Mouse (Mus musculus) CH12.LX (cell line): Measurements from ENCODE around the gene Fut11. TPM values are rescaled to one million over a fixed set of nuclear protein-coding genes. Genes with fewer than 3 reads are reported as not detected.

Experiments used
- DNase-seq: peaks from one replicate; pipeline ENCODE4 v3.0.0-alpha.2; 2013; ENCODE audit errors: extremely low read depth
- H3K27ac ChIP-seq: 2 replicates; pipeline ENCODE4 v1.5.1; 2012; ENCODE audit warnings: low read depth, mild to moderate bottlenecking, control low read depth, moderate library complexity; ENCODE audit not compliant: insufficient read depth
- H3K27me3 ChIP-seq: replicated peaks from 2 replicates; pipeline ENCODE3; 2012; ENCODE audit warnings: inconsistent platforms
- H3K36me3 ChIP-seq, 2 experiments: replicated peaks in 1 of 2; 2 replicates each; pipeline versions ENCODE3 to v1.6.1; 2012; ENCODE audit warnings: inconsistent platforms in 1 of 2, low read length in 1 of 2, mild to moderate bottlenecking in 1 of 2, mixed read lengths in 1 of 2, moderate library complexity in 1 of 2; ENCODE audit not compliant: control insufficient read depth in 1 of 2, insufficient read depth in 1 of 2
- H3K4me1 ChIP-seq, 2 experiments: 2 replicates each; pipeline ENCODE4 v1.6.1; 2012; ENCODE audit warnings: inconsistent platforms in 1 of 2, moderate library complexity in 1 of 2; ENCODE audit not compliant: insufficient read depth in 2 of 2, control insufficient read depth in 1 of 2
- H3K4me2 ChIP-seq: 2 replicates; pipeline ENCODE4 v1.6.1; 2012; ENCODE audit warnings: low read depth, mild to moderate bottlenecking, control low read depth; ENCODE audit not compliant: poor library complexity, insufficient read depth, severe bottlenecking
- H3K4me3 ChIP-seq, 3 experiments: fragments of 150-350 bp in 1 of 3; sonication (generic) in 1 of 3; replicated peaks in 1 of 3; 2 replicates each; pipeline versions ENCODE3 to v1.5.1; 2011 to 2012; ENCODE audit warnings: low read depth in 2 of 3, low read length in 2 of 3, mild to moderate bottlenecking in 2 of 3, moderate library complexity in 2 of 3, control low read depth in 1 of 3, improper control_type of control experiment in 1 of 3, inconsistent platforms in 1 of 3, mixed read lengths in 1 of 3; ENCODE audit not compliant: poor library complexity in 1 of 3
- H3K79me2 ChIP-seq: replicated peaks from 2 replicates; pipeline ENCODE4 v1.6.1; 2012; ENCODE audit warnings: mild to moderate bottlenecking, moderate library complexity; ENCODE audit not compliant: control insufficient read depth, poor library complexity, insufficient read depth, severe bottlenecking; ENCODE audit errors: extremely low read depth
- H3K9ac ChIP-seq: 2 replicates; pipeline ENCODE4 v1.6.1; 2012; ENCODE audit warnings: low read depth, mild to moderate bottlenecking, control low read depth, moderate library complexity; ENCODE audit not compliant: insufficient read depth
- H3K9me3 ChIP-seq: replicated peaks from 2 replicates; pipeline ENCODE3; 2012; ENCODE audit warnings: low read length, inconsistent platforms, mixed read lengths
- E2F4 ChIP-seq: IDR thresholded peaks from 2 replicates; pipeline ENCODE4 v1.6.1; 2011; ENCODE audit warnings: low read depth, low read length, improper control_type of control experiment; ENCODE audit not compliant: insufficient replicate concordance
- IRF4 ChIP-seq: IDR thresholded peaks from 2 replicates; pipeline ENCODE4 v1.6.1; 2014; ENCODE audit warnings: low read depth, mild to moderate bottlenecking, inconsistent platforms, low read length, improper control_type of control experiment
- JUND ChIP-seq: conservative IDR thresholded peaks from 2 replicates; pipeline ENCODE4 v1.6.1; 2011; ENCODE audit warnings: low read depth, low read length, improper control_type of control experiment
- KAT2A ChIP-seq: IDR thresholded peaks from 2 replicates; pipeline ENCODE4 v1.6.1; 2012; ENCODE audit warnings: low read length, improper control_type of control experiment, inconsistent platforms; ENCODE audit not compliant: insufficient replicate concordance
- MAFK ChIP-seq: IDR thresholded peaks from 2 replicates; pipeline ENCODE4 v1.6.1; 2011; ENCODE audit warnings: low read length, improper control_type of control experiment; ENCODE audit not compliant: insufficient replicate concordance
- MEF2A ChIP-seq: IDR thresholded peaks from 2 replicates; pipeline ENCODE4 v1.6.1; 2014; ENCODE audit warnings: low read depth, mild to moderate bottlenecking, inconsistent platforms, low read length, improper control_type of control experiment, borderline replicate concordance
- MYC ChIP-seq: IDR thresholded peaks from 2 replicates; pipeline ENCODE4 v1.6.1; 2011; ENCODE audit warnings: low read depth, mild to moderate bottlenecking, improper control_type of control experiment, low read length
- PAX5 ChIP-seq: IDR thresholded peaks from 2 replicates; pipeline ENCODE4 v1.6.1; 2012; ENCODE audit warnings: low read length, inconsistent platforms, mixed read lengths
- POLR2A ChIP-seq: IDR thresholded peaks from 2 replicates; pipeline ENCODE4 v1.6.1; 2011; ENCODE audit warnings: low read depth, mild to moderate bottlenecking, improper control_type of control experiment, low read length
- POLR2AphosphoS2 ChIP-seq: IDR thresholded peaks from 2 replicates; pipeline ENCODE4 v1.6.1; 2011; ENCODE audit warnings: low read depth, low read length, improper control_type of control experiment
- RCOR1 ChIP-seq: conservative IDR thresholded peaks from 2 replicates; pipeline ENCODE4 v1.6.1; 2012; ENCODE audit warnings: low read depth, mild to moderate bottlenecking, inconsistent platforms, low read length, improper control_type of control experiment
- SIN3A ChIP-seq: IDR thresholded peaks from 2 replicates; pipeline ENCODE4 v1.6.1; 2012; ENCODE audit warnings: low read length, improper control_type of control experiment, inconsistent platforms
- TCF12 ChIP-seq: IDR thresholded peaks from 2 replicates; pipeline ENCODE4 v1.6.1; 2014; ENCODE audit warnings: low read depth, mild to moderate bottlenecking, inconsistent platforms, low read length, improper control_type of control experiment
- USF1 ChIP-seq: IDR thresholded peaks from 2 replicates; pipeline ENCODE4 v1.6.1; 2014; ENCODE audit warnings: low read depth, mild to moderate bottlenecking, inconsistent platforms, low read length, improper control_type of control experiment
- USF2 ChIP-seq: conservative IDR thresholded peaks from 2 replicates; pipeline ENCODE4 v1.6.1; 2011; ENCODE audit warnings: low read depth, low read length, improper control_type of control experiment
- ZC3H11A ChIP-seq: IDR thresholded peaks from 2 replicates; pipeline ENCODE4 v1.6.1; 2012; ENCODE audit warnings: low read depth, mild to moderate bottlenecking, inconsistent platforms, low read length, improper control_type of control experiment
- ZKSCAN1 ChIP-seq: IDR thresholded peaks from 2 replicates; pipeline ENCODE4 v1.6.1; 2012; ENCODE audit warnings: low read depth, inconsistent platforms, low read length, improper control_type of control experiment, borderline replicate concordance
- ZNF384 ChIP-seq: IDR thresholded peaks from 2 replicates; pipeline ENCODE4 v1.6.1; 2012; ENCODE audit warnings: low read depth, low read length, improper control_type of control experiment, inconsistent platforms
- dilution Hi-C: fragments of 300-500 bp; cut with MboI; formaldehyde crosslinking; loops from 2 replicates; pipeline ENCODE4 v1.14.3; 2020; ENCODE audit warnings: low sequenced_read_pairs; ENCODE audit not compliant: extremely low pct_unique_long_range_greater_than_20kb, extremely low pct_ligation_motif_present
- in situ Hi-C: fragments of 300-500 bp; cut with MboI; formaldehyde crosslinking; loops from 3 replicates; pipeline ENCODE4 v1.14.3; 2019; ENCODE audit warnings: low sequenced_read_pairs, low pct_ligation_motif_present, low pct_unique_long_range_greater_than_20kb, mixed read lengths
- polyA plus RNA-seq: library from polyadenylated mRNA; unstranded; fragments of >175 nt; gene quantifications from 2 replicates; pipeline ENCODE4 v1.2.1, GENCODE M21; 2012; ENCODE audit warnings: low read depth; ENCODE audit not compliant: insufficient read length
- total RNA-seq, 2 experiments: library from RNA; depleted of rRNA; stranded (reverse); fragments of 300-350 nt in 1 of 2; fragments of >200 nt in 1 of 2; gene quantifications; 2 replicates each; pipeline ENCODE4 v1.2.3; 2012 to 2014

The Fut11 gene
- total and polyA plus RNA-seq, 3 experiments, result 2.9 to 3.8 (median 3.7) TPM

GRCm38 (mm10) chr14:20719767-20720166 is 25.0 kb downstream of the Fut11 start:
- Histone ChIP-seq H3K9me3 (no peaks in the 10 kb centered on the region), H3K4me1 (no peaks in the 10 kb centered on the region), H3K4me2 (no peak overlapping the region), H3K9ac (no peak overlapping the region), H3K4me3 (no peak overlapping the region), H3K79me2 (no peaks in the 10 kb centered on the region), H3K27ac (no peak overlapping the region), H3K36me3 (peaks cover 89 to 99% of the 10 kb centered on the region in 2 experiments), H3K27me3 (no peaks in the 10 kb centered on the region)
- dilution Hi-C loops (no loop called here), in situ Hi-C loops (no loop called here)
- TF ChIP-seq ZKSCAN1 (no peak), SIN3A (no peak), JUND (no peak), E2F4 (no peak), MAFK (no peak), MEF2A (no peak)
- no peak for DNase-seq

DNA sequence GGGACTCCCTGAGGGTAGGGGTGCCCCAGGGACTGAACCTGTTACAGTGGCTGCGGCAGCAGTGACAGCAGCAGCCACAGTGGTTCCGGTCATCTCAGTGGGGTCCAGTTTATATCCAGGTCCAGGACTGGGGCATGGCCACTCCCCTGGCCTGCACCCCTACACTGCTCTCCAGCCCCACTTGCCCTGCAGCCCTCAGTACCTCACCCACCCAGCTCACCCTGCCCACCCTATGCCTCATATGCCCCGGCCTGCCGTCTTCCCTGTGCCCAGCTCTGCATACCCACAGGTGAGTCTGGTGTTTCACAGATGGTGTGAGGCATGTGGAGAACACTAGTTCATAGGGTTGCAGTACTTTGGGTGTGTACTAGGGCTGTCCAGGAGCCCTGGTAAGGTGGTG is 26.6 kb downstream of the Fut11 start:
- Histone ChIP-seq H3K79me2 (no peaks in the 10 kb centered on the region), H3K4me2 (no peak overlapping the region), H3K9me3 (no peaks in the 10 kb centered on the region), H3K27me3 (no peaks in the 10 kb centered on the region), H3K36me3 (peaks cover 83 to 98% of the 10 kb centered on the region in 2 experiments), H3K27ac (no peak overlapping the region), H3K9ac (no peak overlapping the region), H3K4me3 (no peak overlapping the region), H3K4me1 (no peaks in the 10 kb centered on the region)
- TF ChIP-seq RCOR1 (no peak), ZC3H11A (no peak), POLR2AphosphoS2 (no peak), USF1 (no peak), KAT2A (no peak), JUND (no peak), PAX5 (no peak), TCF12 (no peak), POLR2A (no peak), IRF4 (no peak), USF2 (no peak), MAFK (no peak), SIN3A (no peak), ZNF384 (no peak), MYC (no peak)
- no peak for DNase-seq
- dilution Hi-C loops (no loop called here), in situ Hi-C loops (no loop called here)
